Mouse (Mus musculus): Measurements from ENCODE around the gene Smim4.

Smim4 gene

DNA sequence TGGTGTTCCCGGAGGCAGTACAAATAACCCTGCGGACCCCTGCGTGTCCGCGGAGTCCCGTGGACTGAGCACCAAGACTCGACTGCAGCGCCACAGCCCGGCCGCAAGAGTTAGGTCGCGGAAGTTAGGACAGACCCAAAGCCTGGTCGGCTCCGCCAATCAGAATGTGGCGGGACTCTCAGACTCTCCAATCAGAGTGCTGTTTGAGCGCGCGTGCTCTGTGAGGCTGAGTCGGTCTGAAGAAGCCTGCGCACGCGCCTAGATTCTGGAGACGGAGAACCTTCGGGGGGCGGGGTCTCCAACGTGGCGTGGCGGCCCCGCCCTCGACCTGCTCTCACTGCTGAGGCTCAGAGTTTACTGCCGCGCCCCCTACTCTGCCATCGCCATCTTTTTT is at the start of gene Smim4:
Smim4 (minus strand) TSS at position 131 of the 394 bp plus-strand sequence.
- peak; percentile 92 for DNase-seq (ENCODE audit: low spot score in 2 of 2)

DNA sequence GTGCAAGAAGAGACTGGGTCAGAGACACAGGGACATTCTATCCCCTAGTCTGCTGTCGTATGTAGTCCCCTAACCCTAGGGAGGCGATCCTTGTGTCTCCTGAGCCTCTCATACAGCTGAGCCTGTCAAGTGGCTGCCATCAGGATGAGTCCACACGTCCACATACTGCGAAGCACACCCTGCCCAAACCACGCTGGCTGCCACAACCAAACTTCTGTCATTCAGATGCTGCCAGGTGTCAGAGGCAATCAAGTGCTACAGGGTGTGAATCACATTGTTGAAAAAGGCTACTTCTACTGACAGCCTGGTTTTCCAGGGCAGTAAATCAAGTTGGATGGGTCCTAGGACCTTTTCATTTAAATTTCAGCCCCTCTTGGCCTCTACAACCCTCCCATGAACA is 49.0 kb upstream of the Smim4 start:
- no peak for DNase-seq (ENCODE audit: low spot score in 2 of 2)

DNA sequence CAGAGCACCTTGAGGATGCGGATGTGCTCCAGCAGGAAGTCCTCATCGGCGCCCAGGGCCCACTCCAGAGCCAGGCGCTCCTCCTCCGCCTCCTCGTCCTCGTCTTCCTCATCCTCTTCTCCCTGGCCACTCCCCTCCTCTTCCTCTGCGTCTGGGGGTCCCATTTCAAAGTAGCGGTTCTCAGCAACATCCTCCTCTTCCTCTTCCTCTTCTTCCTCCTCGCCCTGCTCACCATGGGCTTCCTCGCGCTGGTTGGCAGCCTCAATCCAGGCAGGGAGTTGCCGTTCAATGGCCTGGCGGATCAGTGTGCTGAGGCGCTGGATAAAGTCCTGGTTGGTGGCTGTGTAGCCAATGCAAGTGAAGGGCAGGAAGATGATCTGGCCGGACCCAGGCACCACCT is 48.5 kb upstream of the Smim4 start:
- DNase-seq (ENCODE audit: low spot score in 2 of 2), result no peak

DNA sequence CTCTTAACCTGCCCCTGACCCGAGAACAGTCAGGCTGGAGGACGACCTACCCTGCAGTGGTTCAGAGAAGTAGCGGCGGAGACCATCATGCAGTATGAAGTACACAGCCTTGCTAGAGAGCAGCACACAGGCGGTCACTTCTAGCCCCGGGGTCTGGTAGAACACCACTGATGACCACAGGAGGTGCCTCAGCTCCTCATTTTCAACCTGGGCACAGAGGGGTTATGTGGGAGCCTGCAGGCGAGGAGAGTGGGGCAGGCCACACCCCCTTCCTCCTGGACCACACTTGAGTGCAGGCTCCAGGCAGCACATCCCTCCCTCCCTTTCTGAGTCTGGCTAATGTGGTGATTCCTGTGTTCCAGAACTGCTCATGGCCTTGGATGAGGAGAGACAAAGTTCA is 44.8 kb upstream of the Smim4 start:
- no peak for DNase-seq (ENCODE audit: low spot score in 2 of 2)

DNA sequence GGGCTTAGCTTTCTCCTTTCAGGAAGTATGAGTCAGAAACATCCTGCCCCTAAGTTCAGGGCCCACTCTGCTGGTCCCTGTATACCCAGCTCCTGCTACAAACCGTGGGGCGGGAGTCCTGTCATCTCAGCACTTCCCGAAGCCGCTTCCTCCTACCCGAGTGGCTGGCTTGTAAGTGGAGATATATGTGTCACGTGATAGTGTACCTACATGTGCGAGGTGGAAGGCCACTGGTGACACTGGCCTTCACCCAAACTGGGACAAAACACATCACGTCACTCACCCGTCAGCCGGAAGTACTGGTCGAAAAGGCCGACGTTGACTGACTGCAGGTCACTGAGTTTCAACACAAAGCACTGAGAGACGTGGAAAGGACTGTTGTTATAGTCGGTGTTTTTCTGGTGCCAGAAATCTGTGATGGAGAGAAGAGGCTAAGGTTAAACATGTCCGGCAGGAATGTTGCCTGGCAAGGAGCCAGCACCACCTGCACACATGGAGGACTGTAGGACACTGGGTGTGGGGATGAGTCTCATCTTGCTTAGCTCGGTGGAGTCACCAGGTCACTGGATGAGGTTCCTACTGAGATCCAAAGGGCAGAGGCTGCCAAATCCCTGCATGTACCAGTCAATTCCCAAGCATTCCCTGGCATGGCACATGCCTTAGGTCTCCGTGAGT is 44.2 kb upstream of the Smim4 start:
- DNase-seq (ENCODE audit: low spot score in 2 of 2), result no peak

DNA sequence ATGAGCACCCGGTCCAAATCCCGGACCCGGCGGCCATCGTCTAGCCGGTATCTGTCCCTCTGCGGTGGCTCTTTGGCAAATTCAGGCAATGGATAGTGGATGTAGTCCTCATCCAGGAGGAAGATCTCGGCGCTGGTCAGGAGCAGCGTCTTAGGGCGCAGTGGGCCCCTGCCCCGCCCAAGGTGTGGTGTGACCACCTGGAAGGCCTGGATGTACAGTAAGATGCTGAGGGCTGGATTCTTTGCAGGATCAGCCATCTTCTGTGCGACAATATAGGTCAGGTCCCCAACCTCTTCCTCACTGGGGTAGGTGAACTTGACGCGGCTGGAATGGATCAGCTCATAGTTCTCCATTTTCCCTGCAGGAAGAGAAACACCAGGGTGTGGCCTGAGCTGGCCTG is 43.1 kb upstream of the Smim4 start:
- no peak for DNase-seq (ENCODE audit: low spot score in 2 of 2)

DNA sequence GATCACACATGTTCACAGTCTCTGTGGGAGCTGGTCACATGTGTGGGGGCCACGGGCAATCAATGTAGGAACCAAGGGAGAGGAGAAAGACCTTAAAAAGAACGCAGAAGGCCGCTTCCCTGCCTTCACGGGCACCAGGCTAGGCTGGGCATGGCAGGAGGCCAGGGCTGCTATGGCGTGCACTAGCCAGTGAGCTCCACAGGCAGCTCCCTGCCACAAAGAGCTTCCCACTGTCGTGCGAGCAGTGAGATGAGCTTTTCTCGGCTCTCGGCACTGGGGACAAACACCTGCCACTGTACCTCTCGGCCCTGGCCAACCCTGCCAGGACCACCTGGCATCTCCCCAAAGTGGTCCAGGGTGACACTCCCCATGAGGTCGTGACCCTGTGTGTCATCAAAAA is 42.6 kb upstream of the Smim4 start:
- DNase-seq (ENCODE audit: low spot score in 2 of 2), result no peak

DNA sequence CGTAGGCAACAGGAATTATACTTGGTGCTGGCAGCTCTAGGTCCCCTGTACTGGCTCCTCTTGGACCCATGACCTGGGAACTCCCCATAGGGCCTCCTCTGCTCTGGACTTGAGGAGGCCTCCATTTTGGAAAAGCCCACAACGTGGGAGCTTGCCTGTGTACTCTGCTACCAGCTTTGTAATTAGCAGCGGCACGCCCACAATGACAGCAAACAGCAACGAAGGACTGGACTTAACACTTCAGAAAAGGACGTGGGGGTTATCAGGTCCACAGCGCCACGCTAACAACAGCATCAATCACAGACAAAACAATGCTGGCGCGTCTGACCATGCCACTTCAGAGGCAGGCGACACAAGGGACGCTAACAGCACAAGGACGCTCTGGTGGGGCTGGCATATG is 42.2 kb upstream of the Smim4 start:
- DNase-seq (ENCODE audit: low spot score in 2 of 2), result no peak

DNA sequence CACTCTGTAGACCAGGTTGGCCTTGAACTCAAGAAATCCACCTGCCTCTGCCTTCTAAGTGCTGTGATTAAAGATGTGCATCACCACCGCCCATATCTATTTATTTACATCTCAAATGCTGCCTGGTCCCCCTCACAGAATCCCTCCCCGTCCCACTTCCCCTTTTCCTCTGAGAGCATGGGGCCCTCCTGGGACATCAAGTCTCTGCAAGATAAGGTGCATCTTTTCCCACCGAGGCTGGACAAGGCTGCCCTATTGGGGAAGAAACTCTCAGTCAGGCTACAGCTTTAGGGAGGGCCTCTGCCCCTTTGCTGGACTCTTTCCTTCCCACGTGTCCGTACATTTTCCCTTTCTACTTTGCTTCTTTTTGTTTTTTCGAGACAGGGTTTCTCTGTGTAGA is 40.8 kb upstream of the Smim4 start:
- DNase-seq (ENCODE audit: low spot score in 2 of 2), result no peak

DNA sequence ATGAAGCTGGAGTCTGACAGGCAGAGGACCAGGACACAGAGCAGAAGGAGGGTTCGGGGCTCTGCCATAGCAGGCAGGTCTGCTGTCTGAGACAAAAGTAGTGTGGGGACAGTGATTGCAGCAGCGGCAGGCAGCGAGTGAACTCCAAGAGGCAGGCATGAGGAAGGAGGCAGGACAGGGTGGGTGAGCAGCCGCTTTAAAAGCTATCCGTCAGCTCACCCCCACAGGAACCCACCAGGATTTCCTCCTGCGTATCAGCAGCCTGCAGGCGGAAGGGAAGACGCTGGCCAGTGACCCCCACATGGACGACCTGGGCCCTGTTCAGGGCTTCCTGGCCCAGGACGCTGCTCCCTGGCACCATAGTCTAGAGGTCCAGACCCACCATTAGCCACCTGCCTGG is 39.7 kb upstream of the Smim4 start, which contains the start of gene Stab1:
Stab1 (minus strand) TSS at position 217 of the 400 bp plus-strand sequence.
- no peak for DNase-seq (ENCODE audit: low spot score in 2 of 2)

DNA sequence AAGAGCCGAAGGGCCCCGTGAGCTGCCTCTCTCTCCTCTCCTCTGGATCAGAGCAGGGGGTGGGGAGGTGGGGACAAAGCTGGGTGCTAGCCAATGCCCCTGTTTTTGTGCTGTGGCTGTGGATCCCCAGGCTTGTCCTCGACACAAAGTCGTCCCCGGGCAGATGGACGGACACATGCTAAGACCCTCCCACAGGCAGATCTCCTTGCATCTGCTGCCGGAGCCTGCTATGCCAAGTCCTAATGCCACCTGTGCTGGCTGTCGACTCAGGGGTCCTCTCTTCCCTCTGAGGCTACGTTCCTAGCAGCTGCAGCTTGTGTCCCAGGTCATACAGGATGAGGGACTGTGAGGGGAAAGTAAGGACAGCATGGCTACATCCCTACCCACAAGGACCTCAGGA is 38.1 kb upstream of the Smim4 start:
- DNase-seq (ENCODE audit: low spot score in 2 of 2), result no peak

DNA sequence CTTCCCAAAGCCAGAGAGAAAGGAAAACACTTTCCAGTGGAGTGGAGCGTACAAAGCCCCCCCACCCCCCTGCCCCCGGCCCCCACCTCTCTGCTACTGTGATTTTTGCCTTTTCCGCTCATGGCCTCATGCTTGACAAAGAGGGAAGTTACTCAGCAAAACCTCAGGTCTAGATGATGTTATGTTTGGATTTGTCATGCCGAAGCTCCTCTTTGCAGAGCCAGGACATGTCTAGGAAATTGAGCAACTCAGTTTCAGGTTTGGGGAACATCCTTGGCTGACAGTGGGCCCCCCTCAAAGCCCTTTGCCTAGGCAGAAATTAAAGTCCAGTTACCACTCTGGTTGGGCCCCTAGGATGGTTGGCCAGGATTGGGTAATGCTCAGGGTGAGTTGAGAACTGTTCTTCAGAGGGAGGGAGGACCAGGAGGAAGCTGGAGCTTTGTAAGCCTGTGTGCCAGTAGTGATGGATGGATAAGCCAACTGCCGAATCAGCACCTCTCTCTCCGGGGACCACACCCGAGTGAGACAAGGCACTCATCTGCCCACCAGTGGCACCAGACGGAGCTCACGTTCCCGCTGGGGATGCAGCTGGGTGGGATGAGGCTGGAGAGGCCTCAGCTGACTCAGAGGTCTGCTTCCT is 37.4 kb upstream of the Smim4 start:
- no peak for DNase-seq (ENCODE audit: low spot score in 2 of 2)

DNA sequence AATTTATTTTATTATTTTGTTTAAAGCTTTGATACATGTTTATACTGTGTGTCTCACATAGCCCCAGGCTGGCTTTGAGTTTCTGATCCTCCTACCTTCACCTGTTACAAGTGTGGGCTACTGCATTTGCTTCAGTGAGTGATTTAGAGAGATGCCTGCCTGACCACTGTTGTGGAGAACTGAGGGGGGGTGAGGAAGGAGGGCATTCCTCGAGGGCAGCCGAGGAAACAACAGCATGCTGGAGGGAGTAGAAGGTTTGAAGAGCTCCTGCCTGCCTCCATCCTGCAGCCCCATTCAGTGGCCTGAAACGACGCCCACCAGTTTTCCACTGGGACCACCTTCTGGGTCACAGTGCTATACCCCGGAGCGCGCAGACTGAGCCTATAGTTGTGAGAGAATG is 36.7 kb upstream of the Smim4 start:
- DNase-seq (ENCODE audit: low spot score in 2 of 2), result no peak

DNA sequence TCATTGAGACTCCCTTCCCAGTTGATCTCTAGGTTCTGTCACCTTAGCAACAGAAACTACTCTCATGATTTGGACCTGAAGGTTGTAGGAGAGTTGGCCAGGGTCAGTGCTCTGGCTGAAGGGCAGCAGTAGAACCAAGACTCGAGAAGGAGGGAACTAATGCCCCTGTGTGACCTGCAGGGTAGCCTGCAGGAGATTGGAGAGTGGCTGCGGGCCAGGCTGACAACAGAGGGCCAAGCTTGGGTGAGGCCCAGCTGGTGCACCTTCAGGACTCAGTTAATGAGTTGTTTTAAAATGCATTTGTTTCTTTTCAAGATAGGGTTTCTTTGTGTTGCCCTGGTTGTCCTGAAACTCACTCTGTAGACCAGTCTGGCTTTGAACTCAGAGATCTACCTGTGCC is 36.3 kb upstream of the Smim4 start:
- no peak for DNase-seq (ENCODE audit: low spot score in 2 of 2)

DNA sequence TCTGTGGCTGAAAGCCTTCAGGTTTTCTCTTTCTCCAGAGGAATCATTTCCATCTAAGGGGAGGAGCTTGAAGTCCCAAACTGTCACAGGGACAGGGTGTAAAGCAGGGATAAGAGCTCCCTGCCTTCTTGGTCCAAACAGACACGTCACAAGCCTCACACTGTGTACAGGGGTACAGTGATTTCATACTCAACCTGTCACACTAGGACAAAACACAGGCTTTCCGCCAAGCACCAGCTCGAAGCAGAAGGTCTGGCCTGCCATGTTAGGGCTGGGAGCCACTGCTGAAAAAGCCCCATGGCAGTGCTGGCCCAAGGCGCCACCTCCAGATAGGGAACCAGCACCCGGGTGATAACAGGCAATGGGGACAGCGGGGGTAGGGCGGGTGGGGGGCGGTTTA is 35.3 kb upstream of the Smim4 start:
- DNase-seq (ENCODE audit: low spot score in 2 of 2), result no peak

DNA sequence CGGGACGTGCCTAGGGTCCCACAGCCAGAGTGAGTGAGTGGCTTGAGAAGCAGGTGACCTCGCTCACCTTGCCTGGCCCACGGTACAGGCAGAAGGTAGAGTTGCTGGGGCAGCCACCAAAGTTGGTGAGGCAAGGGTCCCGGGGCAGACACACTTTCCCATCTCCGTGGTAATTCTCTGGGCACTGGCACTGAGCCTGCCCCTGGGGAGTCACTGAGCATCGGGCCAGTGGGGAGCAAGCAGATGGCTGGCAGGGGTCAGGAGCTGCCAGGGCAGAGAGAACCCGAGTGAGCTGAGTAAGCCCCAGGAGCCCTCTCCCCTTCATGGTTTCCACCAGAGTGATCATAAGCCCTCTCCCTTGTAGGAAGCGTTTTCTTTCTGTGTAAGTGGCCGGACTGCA is 32.9 kb upstream of the Smim4 start:
- DNase-seq (ENCODE audit: low spot score in 2 of 2), result no peak

DNA sequence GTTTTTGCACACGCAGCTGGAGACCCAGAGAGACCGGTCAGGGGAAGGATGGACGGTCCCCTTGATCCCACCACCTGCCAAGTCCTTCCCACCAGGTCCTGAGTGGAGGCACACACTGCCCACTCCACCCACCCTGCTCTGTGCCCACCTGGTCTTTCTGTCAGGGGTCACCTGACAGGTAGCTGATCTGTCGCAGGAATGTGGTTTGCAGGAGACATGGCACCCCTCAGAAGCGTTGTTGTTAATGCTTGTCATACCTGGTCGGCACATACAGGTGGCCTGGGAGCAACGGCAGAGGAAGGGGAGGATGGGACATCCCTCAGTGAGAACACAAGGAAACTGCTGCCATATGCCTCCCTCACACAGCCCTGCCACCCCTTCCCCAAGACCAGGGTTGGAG is 32.4 kb upstream of the Smim4 start:
- DNase-seq (ENCODE audit: low spot score in 2 of 2), result no peak

DNA sequence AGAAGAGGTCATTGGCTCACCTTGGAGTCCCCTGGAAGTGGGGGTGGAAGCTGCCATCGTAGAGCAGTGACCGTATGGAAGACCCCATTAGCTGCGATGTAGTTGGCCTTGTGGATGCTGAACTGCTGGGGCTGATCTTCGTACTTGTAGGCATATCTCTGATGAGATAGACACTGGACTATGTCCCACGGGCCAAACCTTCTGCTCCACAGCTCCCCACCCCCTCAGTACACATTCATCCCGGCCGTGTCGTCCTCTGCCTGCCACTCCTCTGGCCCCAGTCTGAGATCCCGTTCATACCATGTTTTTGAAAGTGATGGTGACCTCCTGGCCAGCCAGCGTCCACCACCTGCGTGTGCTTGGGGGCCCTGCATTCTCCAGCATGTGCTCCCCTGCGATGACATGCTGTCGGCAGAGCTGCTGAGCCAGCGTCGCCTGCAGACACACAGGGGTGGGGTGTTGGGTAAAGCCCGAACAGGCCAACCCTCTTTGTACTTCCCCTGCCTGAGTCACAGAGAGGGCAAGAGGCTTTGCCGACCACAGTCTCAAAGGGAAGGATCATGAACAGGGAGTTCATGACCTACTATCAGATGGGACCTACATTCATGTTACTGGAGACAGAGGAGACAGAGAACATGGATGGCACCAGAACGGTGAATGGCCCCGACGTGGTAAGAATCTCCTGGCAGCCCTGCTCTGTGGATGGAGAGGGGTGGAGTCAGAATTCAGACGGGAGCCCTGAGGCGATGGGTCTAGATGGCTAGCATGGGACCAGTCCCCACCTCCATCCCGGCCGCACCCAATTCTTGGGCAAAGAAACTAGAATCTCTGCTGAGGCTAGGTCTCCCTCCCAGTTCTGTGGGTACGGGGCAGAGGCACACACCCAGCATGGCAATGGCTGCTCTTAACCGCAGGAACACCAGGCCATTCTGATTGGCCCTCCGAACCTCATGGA is 31.7 kb upstream of the Smim4 start:
- DNase-seq (ENCODE audit: low spot score in 2 of 2), result no peak

DNA sequence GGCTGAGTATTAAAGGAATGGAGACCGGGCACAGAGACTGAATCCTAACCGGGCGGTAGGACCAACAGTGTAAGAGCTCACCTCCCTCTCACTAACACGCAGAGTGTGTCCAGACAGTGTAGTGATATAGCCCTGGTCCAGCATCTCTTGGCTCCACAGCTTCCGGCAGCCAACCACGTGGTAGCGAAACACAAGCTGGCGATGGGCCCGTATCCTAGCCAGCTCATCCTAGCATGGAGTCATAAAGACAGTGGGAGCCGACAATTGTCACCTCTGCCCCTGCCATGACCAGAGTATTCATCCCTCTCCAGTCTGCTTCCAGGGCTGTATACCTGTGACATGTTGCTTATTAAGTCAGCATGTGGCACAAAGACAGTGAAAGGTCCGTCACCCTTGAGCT is 16.9 kb upstream of the Smim4 start:
- DNase-seq (ENCODE audit: low spot score in 2 of 2), result no peak

DNA sequence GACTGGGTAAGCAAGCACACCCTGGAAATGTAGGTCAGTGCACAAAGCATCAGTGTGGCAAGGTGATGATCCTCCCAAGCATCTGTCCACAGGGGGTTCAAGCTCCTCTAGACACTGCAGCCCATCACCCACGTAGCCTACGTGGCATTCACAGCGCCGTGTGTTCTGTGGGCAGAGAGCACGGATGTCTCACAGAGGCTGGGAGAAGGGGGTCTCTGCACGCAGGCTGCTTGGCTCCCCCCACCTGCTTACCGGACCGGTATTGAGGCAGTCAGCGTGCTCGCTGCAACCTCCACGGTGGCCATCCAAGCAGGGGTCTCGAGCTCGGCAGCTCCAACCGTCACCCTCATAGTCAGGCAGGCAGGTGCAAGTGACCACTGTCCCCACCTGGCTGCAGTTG is 12.3 kb upstream of the Smim4 start:
- no peak for DNase-seq (ENCODE audit: low spot score in 2 of 2)

DNA sequence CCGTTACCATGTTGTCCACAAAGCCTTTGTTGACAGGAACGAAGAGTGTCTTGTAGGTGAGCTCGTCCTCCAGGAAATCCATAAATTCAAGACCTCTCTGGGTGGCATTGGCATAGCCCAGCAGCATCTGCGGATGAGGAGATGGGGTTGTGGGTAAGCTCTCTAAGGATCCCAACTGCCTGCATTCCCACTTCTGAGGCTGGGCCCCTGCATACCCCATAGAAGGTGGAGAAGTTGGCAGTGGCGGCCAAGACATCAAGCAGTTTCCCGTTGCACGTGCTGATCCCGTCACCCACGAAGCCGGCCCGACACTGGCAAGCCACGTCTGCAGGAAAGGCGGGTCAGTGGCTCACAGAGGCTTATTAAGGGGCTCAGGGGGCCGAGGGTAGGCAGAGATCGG is 11.4 kb upstream of the Smim4 start:
- no peak for DNase-seq (ENCODE audit: low spot score in 2 of 2)

DNA sequence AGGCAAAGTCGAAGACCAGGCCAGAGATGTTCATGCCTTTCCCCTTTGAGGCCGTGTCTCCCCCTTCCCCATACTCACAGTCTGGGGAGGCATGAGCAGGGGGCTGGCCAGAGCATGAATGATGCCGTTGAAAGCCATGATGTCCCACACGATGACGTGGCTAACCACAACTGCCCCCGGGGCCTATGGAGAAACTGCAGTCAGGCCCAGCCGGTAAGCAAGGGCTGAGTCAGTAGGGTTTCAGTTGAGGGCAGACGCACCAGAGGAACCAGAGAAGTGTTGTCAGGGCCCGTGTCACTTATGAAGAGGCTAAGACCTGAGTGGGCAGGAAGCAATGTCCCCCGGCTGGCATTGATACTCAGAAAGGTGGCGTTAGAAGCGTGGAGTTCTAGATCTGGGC is 10.9 kb upstream of the Smim4 start:
- DNase-seq (ENCODE audit: low spot score in 2 of 2), result no peak
